In genomic region chr7:65861591-65862472, GRCm38 (mm10) we compare ENCODE assay signal across 8 mouse cellular contexts. TPM values are rescaled to one million over a fixed set of nuclear protein-coding genes. Genes with fewer than 3 reads are reported as not detected.
A peak's percentile ranks its signal among the peaks of the same experiment; 100 is the strongest.
DNase-seq lines count a peak whose midpoint lies in the region; ATAC-seq and TF ChIP-seq lines count a peak whose summit lies in the region.

TSS of gene Pcsk6 (plus strand) at chr7:65861734.

- peak; percentile 71 for ATAC-seq in embryonic facial prominence, embryonic 14.5 days (ENCODE audit: low read depth)
- ATAC-seq in heart, embryonic 12.5 days (ENCODE audit: insufficient number of reproducible peaks, low FRiP score) = peak; percentile 70
- peak; percentile 71 for ATAC-seq in kidney, embryonic 15.5 days (replicated peaks; ENCODE audit: low FRiP score)
- peak; percentile 41; the same call in 1 of the 2 replicates for ATAC-seq in liver, embryonic 13.5 days (ENCODE audit: low read depth)
- peak; percentile 70 for ATAC-seq in neural tube, embryonic 15.5 days (ENCODE audit: low FRiP score)

- WGBS in embryonic facial prominence, embryonic 14.5 days = 0% methylated on average over 10 of the region's 111 CpGs
- 12% methylated on average over 107 of the region's 111 CpGs for WGBS in heart, embryonic 12.5 days
- under 1% methylated on average over 105 of the region's 111 CpGs for WGBS in kidney, embryonic 15.5 days
- WGBS in liver, embryonic 13.5 days (ENCODE audit: insufficient replicate concordance) = under 1% methylated on average over 82 of the region's 111 CpGs
- under 1% methylated on average over 61 of the region's 111 CpGs for WGBS in neural tube, embryonic 15.5 days
- WGBS in thymus, adult 2 months = 14% methylated on average over 110 of the region's 111 CpGs

- no peak for DNase-seq in testis, postnatal 14 days (ENCODE audit: low spot score)
- DNase-seq in embryonic facial prominence, embryonic 14.5 days (ENCODE audit: low spot score) = peak; percentile 60
- no peak for DNase-seq in liver, embryonic 13.5 days
- no peak for DNase-seq in thymus, adult 2 months

- peak within 1 kb of the TSS; percentile 73 for H3K9ac ChIP-seq in embryonic facial prominence, embryonic 14.5 days (ENCODE audit: low read depth, low read length)
- peak within 1 kb of the TSS; percentile 79 for H3K9ac ChIP-seq in heart, embryonic 12.5 days
- H3K9ac ChIP-seq in kidney, embryonic 15.5 days = peak within 1 kb of the TSS; percentile 57
- H3K9ac ChIP-seq in liver, embryonic 13.5 days = peak within 1 kb of the TSS; percentile 49
- H3K9ac ChIP-seq in neural tube, embryonic 15.5 days (replicated peaks) = peak within 1 kb of the TSS; percentile 57

- H3K4me3 ChIP-seq in testis, adult 2 months (ENCODE audit: control insufficient read depth, low read depth, low read length) = peak within 1 kb of the TSS; percentile 52
- peak within 1 kb of the TSS; percentile 66 for H3K4me3 ChIP-seq in embryonic facial prominence, embryonic 14.5 days (ENCODE audit: low read depth, low read length)
- peak within 1 kb of the TSS; percentile 67 for H3K4me3 ChIP-seq in heart, embryonic 12.5 days
- H3K4me3 ChIP-seq in kidney, embryonic 15.5 days (replicated peaks) = peak within 1 kb of the TSS; percentile 65
- H3K4me3 ChIP-seq in liver, embryonic 13.5 days (replicated peaks) = peak within 1 kb of the TSS; percentile 55
- H3K4me3 ChIP-seq in neural tube, embryonic 15.5 days (replicated peaks) = peak within 1 kb of the TSS; percentile 63
- H3K4me3 ChIP-seq in thymus, adult 2 months (ENCODE audit: control insufficient read depth, insufficient read depth, low read length) = no peak within 1 kb of the TSS

- peak within 1 kb of the TSS; percentile 95 for H3K4me2 ChIP-seq in embryonic facial prominence, embryonic 14.5 days (ENCODE audit: low read depth, low read length)
- peak within 1 kb of the TSS; percentile 99 for H3K4me2 ChIP-seq in heart, embryonic 12.5 days
- H3K4me2 ChIP-seq in kidney, embryonic 15.5 days = peak within 1 kb of the TSS; percentile 99
- H3K4me2 ChIP-seq in liver, embryonic 13.5 days = peak within 1 kb of the TSS; percentile 73
- H3K4me2 ChIP-seq in neural tube, embryonic 15.5 days = peak within 1 kb of the TSS; percentile 98

- H3K27ac ChIP-seq in testis, adult 2 months (ENCODE audit: control insufficient read depth, insufficient read depth, low read depth, low read length) = no peak within 1 kb of the TSS
- no peak within 1 kb of the TSS for H3K27ac ChIP-seq in embryonic facial prominence, embryonic 14.5 days (replicated peaks; ENCODE audit: low read depth, low read length)
- no peak within 1 kb of the TSS for H3K27ac ChIP-seq in heart, embryonic 12.5 days (ENCODE audit: poor library complexity, severe bottlenecking)
- H3K27ac ChIP-seq in kidney, embryonic 15.5 days = no peak within 1 kb of the TSS
- no peak within 1 kb of the TSS for H3K27ac ChIP-seq in liver, embryonic 13.5 days
- H3K27ac ChIP-seq in neural tube, embryonic 15.5 days (replicated peaks) = no peak within 1 kb of the TSS
- H3K27ac ChIP-seq in thymus, adult 2 months (ENCODE audit: control insufficient read depth, insufficient read depth, low read length) = no peak within 1 kb of the TSS

- H3K27me3 ChIP-seq in testis, adult 2 months (ENCODE audit: control insufficient read depth, insufficient read depth, low read length) = no peaks in the 10 kb centered on the region
- H3K27me3 ChIP-seq in embryonic facial prominence, embryonic 14.5 days (replicated peaks; ENCODE audit: control insufficient read depth, insufficient read depth, low read length) = peaks cover 38% of the 10 kb centered on the region
- peaks cover 88% of the 10 kb centered on the region for H3K27me3 ChIP-seq in heart, embryonic 12.5 days (replicated peaks)
- H3K27me3 ChIP-seq in kidney, embryonic 15.5 days = peaks cover 78% of the 10 kb centered on the region
- peaks cover 84% of the 10 kb centered on the region for H3K27me3 ChIP-seq in liver, embryonic 13.5 days
- peaks cover 54% of the 10 kb centered on the region for H3K27me3 ChIP-seq in neural tube, embryonic 15.5 days (replicated peaks)
- H3K27me3 ChIP-seq in thymus, adult 2 months (ENCODE audit: control insufficient read depth, insufficient read depth, low read length) = no peaks in the 10 kb centered on the region; the same call in 1 of the 2 replicates

- peaks cover 13% of the 10 kb centered on the region for H3K4me1 ChIP-seq in testis, adult 2 months (ENCODE audit: control insufficient read depth, insufficient read depth, low read length)
- H3K4me1 ChIP-seq in embryonic facial prominence, embryonic 14.5 days (ENCODE audit: control insufficient read depth, insufficient read depth, low read length) = 0 out of 2 replicates have a peak, but pooled peaks cover 3% of the 10 kb centered on the region
- H3K4me1 ChIP-seq in heart, embryonic 12.5 days (replicated peaks) = peaks cover 10% of the 10 kb centered on the region; the same call in 1 of the 2 replicates
- peaks cover 19% of the 10 kb centered on the region for H3K4me1 ChIP-seq in kidney, embryonic 15.5 days
- H3K4me1 ChIP-seq in liver, embryonic 13.5 days (replicated peaks) = peaks cover 5% of the 10 kb centered on the region
- H3K4me1 ChIP-seq in neural tube, embryonic 15.5 days = peaks cover 13% of the 10 kb centered on the region
- H3K4me1 ChIP-seq in thymus, adult 2 months (replicated peaks; ENCODE audit: control insufficient read depth, insufficient read depth, low read length) = no peaks in the 10 kb centered on the region

- no peaks in the 10 kb centered on the region for H3K36me3 ChIP-seq in testis, adult 2 months (ENCODE audit: control insufficient read depth, insufficient read depth, low read length)
- no peaks in the 10 kb centered on the region for H3K36me3 ChIP-seq in embryonic facial prominence, embryonic 14.5 days (ENCODE audit: control insufficient read depth, insufficient read depth, low read length)
- H3K36me3 ChIP-seq in heart, embryonic 12.5 days = no peaks in the 10 kb centered on the region
- H3K36me3 ChIP-seq in kidney, embryonic 15.5 days = no peaks in the 10 kb centered on the region
- no peaks in the 10 kb centered on the region for H3K36me3 ChIP-seq in liver, embryonic 13.5 days
- H3K36me3 ChIP-seq in neural tube, embryonic 15.5 days = no peaks in the 10 kb centered on the region
- no peaks in the 10 kb centered on the region for H3K36me3 ChIP-seq in thymus, adult 2 months (ENCODE audit: control insufficient read depth, insufficient read depth, low read length)

- no peak for TF ChIP-seq CTCF in testis, adult 2 months (IDR thresholded peaks at IDR 0.05; ENCODE audit: control insufficient read depth, insufficient read depth, insufficient replicate concordance, low read depth, low read length)
- TF ChIP-seq CTCF in thymus, adult 2 months (IDR thresholded peaks at IDR 0.05; ENCODE audit: borderline replicate concordance, control insufficient read depth, extremely low read depth, insufficient read depth, low read length, poor library complexity) = no peak

- H3K9me3 ChIP-seq in embryonic facial prominence, embryonic 14.5 days (ENCODE audit: control insufficient read depth, low read length) = no peaks in the 10 kb centered on the region
- H3K9me3 ChIP-seq in heart, embryonic 12.5 days (replicated peaks) = no peaks in the 10 kb centered on the region
- no peaks in the 10 kb centered on the region for H3K9me3 ChIP-seq in kidney, embryonic 15.5 days (replicated peaks)
- no peaks in the 10 kb centered on the region for H3K9me3 ChIP-seq in liver, embryonic 13.5 days (replicated peaks)
- H3K9me3 ChIP-seq in neural tube, embryonic 15.5 days (replicated peaks) = no peaks in the 10 kb centered on the region

- TF ChIP-seq POLR2A in testis, adult 2 months (IDR thresholded peaks at IDR 0.05; ENCODE audit: control insufficient read depth, low read depth, low read length) = no peak
- TF ChIP-seq POLR2A in thymus, adult 2 months (IDR thresholded peaks at IDR 0.05; ENCODE audit: control insufficient read depth, extremely low read depth, insufficient read depth, low read length, poor library complexity) = no peak

RNA-seq across cellular contexts. Expression of gene Pcsk6, which starts in this region (rescaled TPM):
- polyA plus RNA-seq in testis, adult 2 months (2012; rRNA removed) = 4.6 TPM in 2 replicates
- polyA plus RNA-seq in embryonic facial prominence, embryonic 14.5 days (2014; fragmentation: Nextera tagmentation; extraction: Ambion mirVana) = 12.3 and 16.0 TPM in 2 replicates
- polyA plus RNA-seq in heart, embryonic 12.5 days (2016; fragmentation: Nextera tagmentation; extraction: Ambion mirVana) = 2.7 and 3.2 TPM in 2 replicates
- polyA plus RNA-seq in kidney, embryonic 15.5 days (2015; fragmentation: Nextera tagmentation; extraction: Ambion mirVana) = 2.7 and 2.9 TPM in 2 replicates
- 0.51 and 0.63 TPM in 2 replicates for polyA plus RNA-seq in liver, embryonic 13.5 days (2015; fragmentation: Nextera tagmentation; extraction: Ambion mirVana)
- polyA plus RNA-seq in neural tube, embryonic 15.5 days (2015; fragmentation: Nextera tagmentation; extraction: Ambion mirVana) = 1.4 and 1.5 TPM in 2 replicates
- 4.1 and 4.5 TPM in 2 replicates for polyA plus RNA-seq in thymus, adult 2 months (2012; rRNA removed)

Comparison
In these comparisons a context has a peak if more than half of its experiments do, and no peak if none do; other contexts are left out.
1. Peak in ATAC-seq, H3K4me3 ChIP-seq, H3K9ac ChIP-seq and H3K4me2 ChIP-seq in liver, embryonic 13.5 days; RNA of the gene not detected or under 1 TPM.